Mouse (Mus musculus): Measurements from ENCODE around the gene Trim14. TPM values are rescaled to one million over a fixed set of nuclear protein-coding genes. Genes with fewer than 3 reads are reported as not detected.

The Trim14 gene
- polyA plus RNA-seq, 1 experiment: 0.14 TPM

- no peak overlapping the region for H3K4me2 ChIP-seq (ENCODE audit: low read depth)
- no peak overlapping the region for H3K4me3 ChIP-seq
- no peaks in the 10 kb centered on the region for H3K27me3 ChIP-seq (ENCODE audit: control insufficient read depth, insufficient read depth, insufficient read length)
- H3ac ChIP-seq (ENCODE audit: control insufficient read depth, insufficient read length): no peak overlapping the region
- no peaks in the 10 kb centered on the region for H3K79me2 ChIP-seq (ENCODE audit: control insufficient read depth, insufficient read depth)
- TF ChIP-seq REST (IDR thresholded peaks at IDR 0.05; ENCODE audit: insufficient read depth, insufficient read length): no peak
- TF ChIP-seq MYOD1 (IDR thresholded peaks at IDR 0.05; ENCODE audit: control insufficient read depth in 1 of 3, insufficient read length in 2 of 3, low read depth in 2 of 3): no peak
- TF ChIP-seq POLR2A (IDR thresholded peaks at IDR 0.05; ENCODE audit: insufficient read length, low read depth): no peak
- TF ChIP-seq SRF (IDR thresholded peaks at IDR 0.05; ENCODE audit: control insufficient read depth, insufficient read length, low read depth): no peak
- TF ChIP-seq E2F4 (IDR thresholded peaks at IDR 0.05; ENCODE audit: insufficient read depth): no peak
- no peak for TF ChIP-seq CEBPB (IDR thresholded peaks at IDR 0.05; ENCODE audit: insufficient read depth, poor library complexity, severe bottlenecking)
- no peak for TF ChIP-seq USF1 (IDR thresholded peaks at IDR 0.05; ENCODE audit: low read depth)
- no peak for TF ChIP-seq MAX (IDR thresholded peaks at IDR 0.05; ENCODE audit: low read depth)
- no peak for TF ChIP-seq TCF3 (IDR thresholded peaks at IDR 0.05; ENCODE audit: insufficient read length, low read depth)
- TF ChIP-seq POLR2AphosphoS2 (IDR thresholded peaks at IDR 0.05; ENCODE audit: insufficient read length, low read depth): no peak
- no peak for TF ChIP-seq TCF12 (IDR thresholded peaks at IDR 0.05; ENCODE audit: insufficient read depth, poor library complexity, severe bottlenecking)
- TF ChIP-seq MYOG (IDR thresholded peaks at IDR 0.05; ENCODE audit: control insufficient read depth in 1 of 3, insufficient read depth in 1 of 3, insufficient read length in 2 of 3, low read depth in 2 of 3): no peak
- H3K36me3 ChIP-seq (ENCODE audit: control insufficient read depth, insufficient read depth): no peaks in the 10 kb centered on the region
Measured at GRCm38 (mm10) chr4:46571744-46572143, 35.8 kb upstream of the Trim14 start.

GRCm38 (mm10) chr4:46569671-46570070 is 33.7 kb upstream of the Trim14 start:
- no peaks in the 10 kb centered on the region for H3K27me3 ChIP-seq (ENCODE audit: control insufficient read depth, insufficient read depth, insufficient read length)
- TF ChIP-seq USF1 (IDR thresholded peaks at IDR 0.05; ENCODE audit: low read depth) (no peak), REST (IDR thresholded peaks at IDR 0.05; ENCODE audit: insufficient read depth, insufficient read length) (no peak), E2F4 (IDR thresholded peaks at IDR 0.05; ENCODE audit: insufficient read depth) (no peak), MAX (IDR thresholded peaks at IDR 0.05; ENCODE audit: low read depth) (no peak), CEBPB (IDR thresholded peaks at IDR 0.05; ENCODE audit: insufficient read depth, poor library complexity, severe bottlenecking) (no peak), POLR2A (IDR thresholded peaks at IDR 0.05; ENCODE audit: insufficient read length, low read depth) (no peak), POLR2AphosphoS2 (IDR thresholded peaks at IDR 0.05; ENCODE audit: insufficient read length, low read depth) (no peak), MYOG (IDR thresholded peaks at IDR 0.05; ENCODE audit: control insufficient read depth in 1 of 3, insufficient read depth in 1 of 3, insufficient read length in 2 of 3, low read depth in 2 of 3) (no peak), SRF (IDR thresholded peaks at IDR 0.05; ENCODE audit: control insufficient read depth, insufficient read length, low read depth) (no peak), MYOD1 (IDR thresholded peaks at IDR 0.05; ENCODE audit: control insufficient read depth in 1 of 3, insufficient read length in 2 of 3, low read depth in 2 of 3) (no peak), TCF12 (IDR thresholded peaks at IDR 0.05; ENCODE audit: insufficient read depth, poor library complexity, severe bottlenecking) (no peak), TCF3 (IDR thresholded peaks at IDR 0.05; ENCODE audit: insufficient read length, low read depth) (no peak)
- H3K36me3 ChIP-seq (ENCODE audit: control insufficient read depth, insufficient read depth): no peaks in the 10 kb centered on the region
- no peak overlapping the region for H3ac ChIP-seq (ENCODE audit: control insufficient read depth, insufficient read length)
- no peak overlapping the region for H3K4me3 ChIP-seq
- no peaks in the 10 kb centered on the region for H3K79me2 ChIP-seq (ENCODE audit: control insufficient read depth, insufficient read depth)
- H3K4me2 ChIP-seq (ENCODE audit: low read depth): no peak overlapping the region

GRCm38 (mm10) chr4:46568169-46568568 is 32.2 kb upstream of the Trim14 start:
- H3K4me3 ChIP-seq: no peak overlapping the region
- no peaks in the 10 kb centered on the region for H3K79me2 ChIP-seq (ENCODE audit: control insufficient read depth, insufficient read depth)
- H3K4me2 ChIP-seq (ENCODE audit: low read depth): no peak overlapping the region
- H3K36me3 ChIP-seq (ENCODE audit: control insufficient read depth, insufficient read depth): no peaks in the 10 kb centered on the region
- TF ChIP-seq TCF12 (IDR thresholded peaks at IDR 0.05; ENCODE audit: insufficient read depth, poor library complexity, severe bottlenecking) (no peak), TCF3 (IDR thresholded peaks at IDR 0.05; ENCODE audit: insufficient read length, low read depth) (no peak), CEBPB (IDR thresholded peaks at IDR 0.05; ENCODE audit: insufficient read depth, poor library complexity, severe bottlenecking) (no peak), POLR2A (IDR thresholded peaks at IDR 0.05; ENCODE audit: insufficient read length, low read depth) (no peak), MYOG (IDR thresholded peaks at IDR 0.05; ENCODE audit: control insufficient read depth in 1 of 3, insufficient read depth in 1 of 3, insufficient read length in 2 of 3, low read depth in 2 of 3) (no peak), MAX (IDR thresholded peaks at IDR 0.05; ENCODE audit: low read depth) (no peak), MYOD1 (IDR thresholded peaks at IDR 0.05; ENCODE audit: control insufficient read depth in 1 of 3, insufficient read length in 2 of 3, low read depth in 2 of 3) (no peak), E2F4 (IDR thresholded peaks at IDR 0.05; ENCODE audit: insufficient read depth) (no peak), SRF (IDR thresholded peaks at IDR 0.05; ENCODE audit: control insufficient read depth, insufficient read length, low read depth) (no peak), USF1 (IDR thresholded peaks at IDR 0.05; ENCODE audit: low read depth) (no peak), POLR2AphosphoS2 (IDR thresholded peaks at IDR 0.05; ENCODE audit: insufficient read length, low read depth) (no peak)
- no peak overlapping the region for H3ac ChIP-seq (ENCODE audit: control insufficient read depth, insufficient read length)
- H3K27me3 ChIP-seq (ENCODE audit: control insufficient read depth, insufficient read depth, insufficient read length): no peaks in the 10 kb centered on the region

GRCm38 (mm10) chr4:46566931-46567671 is 31.2 kb upstream of the Trim14 start:
- H3K36me3 ChIP-seq (ENCODE audit: control insufficient read depth, insufficient read depth): no peaks in the 10 kb centered on the region
- no peak overlapping the region for H3K4me2 ChIP-seq (ENCODE audit: low read depth)
- TF ChIP-seq USF1 (IDR thresholded peaks at IDR 0.05; ENCODE audit: low read depth): no peak
- TF ChIP-seq REST (IDR thresholded peaks at IDR 0.05; ENCODE audit: insufficient read depth, insufficient read length): no peak
- TF ChIP-seq CEBPB (IDR thresholded peaks at IDR 0.05; ENCODE audit: insufficient read depth, poor library complexity, severe bottlenecking): no peak
- no peak for TF ChIP-seq MAX (IDR thresholded peaks at IDR 0.05; ENCODE audit: low read depth)
- no peak for TF ChIP-seq POLR2AphosphoS2 (IDR thresholded peaks at IDR 0.05; ENCODE audit: insufficient read length, low read depth)
- TF ChIP-seq TCF12 (IDR thresholded peaks at IDR 0.05; ENCODE audit: insufficient read depth, poor library complexity, severe bottlenecking): no peak
- no peak for TF ChIP-seq MYOG (IDR thresholded peaks at IDR 0.05; ENCODE audit: control insufficient read depth in 1 of 3, insufficient read depth in 1 of 3, insufficient read length in 2 of 3, low read depth in 2 of 3)
- TF ChIP-seq POLR2A (IDR thresholded peaks at IDR 0.05; ENCODE audit: insufficient read length, low read depth): no peak
- no peak for TF ChIP-seq MYOD1 (IDR thresholded peaks at IDR 0.05; ENCODE audit: control insufficient read depth in 1 of 3, insufficient read length in 2 of 3, low read depth in 2 of 3)
- no peak for TF ChIP-seq SRF (IDR thresholded peaks at IDR 0.05; ENCODE audit: control insufficient read depth, insufficient read length, low read depth)
- TF ChIP-seq E2F4 (IDR thresholded peaks at IDR 0.05; ENCODE audit: insufficient read depth): no peak
- TF ChIP-seq TCF3 (IDR thresholded peaks at IDR 0.05; ENCODE audit: insufficient read length, low read depth): no peak
- H3K4me3 ChIP-seq: no peak overlapping the region
- H3ac ChIP-seq (ENCODE audit: control insufficient read depth, insufficient read length): no peak overlapping the region
- H3K27me3 ChIP-seq (ENCODE audit: control insufficient read depth, insufficient read depth, insufficient read length): no peaks in the 10 kb centered on the region
- no peaks in the 10 kb centered on the region for H3K79me2 ChIP-seq (ENCODE audit: control insufficient read depth, insufficient read depth)
